Mouse (Mus musculus) small intestine, adult 2 months (tissue): ENCODE data around the gene Tpi1. TPM values are rescaled to one million over a fixed set of nuclear protein-coding genes. Genes with fewer than 3 reads are reported as not detected.

ENCODE experiments used
- H3K27ac ChIP-seq: fragments of 200-500 bp; 2 replicates; pipeline ENCODE4 v1.5.1; 2012; ENCODE audit warnings: low read depth, low read length, control low read depth, inconsistent platforms; ENCODE audit not compliant: insufficient read depth
- H3K27me3 ChIP-seq: fragments of 200-500 bp; 2 replicates; pipeline ENCODE4 v1.6.1; 2012; ENCODE audit warnings: mild to moderate bottlenecking, moderate library complexity, low read length, inconsistent platforms; ENCODE audit not compliant: control insufficient read depth, insufficient read depth
- H3K36me3 ChIP-seq: fragments of 200-500 bp; 2 replicates; pipeline ENCODE4 v1.6.1; 2012; ENCODE audit warnings: mild to moderate bottlenecking, low read length, control low read depth, inconsistent platforms; ENCODE audit not compliant: control insufficient read depth, insufficient read depth
- H3K4me1 ChIP-seq: fragments of 200-500 bp; 2 replicates; pipeline ENCODE4 v1.6.1; 2012; ENCODE audit warnings: low read length, inconsistent platforms, mixed read lengths; ENCODE audit not compliant: control insufficient read depth, insufficient read depth, insufficient read length
- H3K4me3 ChIP-seq: fragments of 200-500 bp; 2 replicates; pipeline ENCODE4 v1.5.1; 2012; ENCODE audit warnings: low read depth, mild to moderate bottlenecking, control low read depth, inconsistent platforms, low read length, moderate library complexity
- CTCF ChIP-seq: fragments of 200-500 bp; IDR thresholded peaks from 2 replicates; pipeline ENCODE4 v1.5.1; 2012; ENCODE audit warnings: low read depth, mild to moderate bottlenecking, control low read depth, inconsistent platforms, low read length, moderate library complexity, mixed read lengths; ENCODE audit not compliant: insufficient replicate concordance, insufficient read length; ENCODE audit errors: extremely low read depth
- POLR2A ChIP-seq: fragments of 200-500 bp; IDR thresholded peaks from 2 replicates; pipeline ENCODE4 v1.6.1; 2012; ENCODE audit warnings: low read depth, mild to moderate bottlenecking, control low read depth, inconsistent platforms, low read length, moderate library complexity
- WGBS: fragments of 180-500 bp; shearing (Covaris S2); methylation state at CpG from one replicate; pipeline ENCODE4 v1.1.7; 2018; 5-methylcytosine and 5-hydroxymethylcytosine counted together
- polyA plus RNA-seq: library from polyadenylated mRNA; depleted of rRNA; stranded (reverse); fragments of >200 nt; gene quantifications from 2 replicates; pipeline ENCODE4 v1.2.3, GENCODE M21; 2012

The Tpi1 gene
- polyA plus RNA-seq, 1 experiment = 801 TPM

DNA sequence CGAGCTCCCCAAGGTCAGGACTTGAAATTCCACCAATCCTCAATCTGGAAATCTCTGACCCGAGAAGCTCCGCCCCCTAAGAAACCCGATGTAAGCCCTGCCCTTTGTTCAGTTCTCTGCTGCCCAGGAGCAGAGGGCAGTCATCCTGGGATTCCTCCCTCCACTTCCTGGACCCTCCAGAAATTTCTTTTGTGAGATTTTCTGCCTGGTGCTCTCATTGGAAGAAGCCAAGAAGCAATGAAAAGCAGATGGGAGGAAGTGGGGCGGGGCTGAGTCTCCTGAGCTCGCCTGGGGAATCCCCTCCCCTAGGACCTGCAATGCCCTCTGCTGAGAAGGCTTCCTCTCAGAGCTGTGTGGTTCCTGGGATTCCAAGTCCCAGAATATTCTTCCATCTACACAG lies 31.7 kb downstream of the Tpi1 start:
- no peaks in the 10 kb centered on the region for H3K36me3 ChIP-seq
- no peaks in the 10 kb centered on the region; the same call in 1 of the 2 replicates for H3K27me3 ChIP-seq
- no peak overlapping the region for H3K27ac ChIP-seq
- TF ChIP-seq POLR2A = no peak
- TF ChIP-seq CTCF = no peak
- H3K4me3 ChIP-seq = peak overlapping the region; percentile 55
- peaks cover 6% of the 10 kb centered on the region; the same call in 1 of the 2 replicates for H3K4me1 ChIP-seq
- 13% methylated on average over 6 of the region's 6 CpGs for WGBS

DNA sequence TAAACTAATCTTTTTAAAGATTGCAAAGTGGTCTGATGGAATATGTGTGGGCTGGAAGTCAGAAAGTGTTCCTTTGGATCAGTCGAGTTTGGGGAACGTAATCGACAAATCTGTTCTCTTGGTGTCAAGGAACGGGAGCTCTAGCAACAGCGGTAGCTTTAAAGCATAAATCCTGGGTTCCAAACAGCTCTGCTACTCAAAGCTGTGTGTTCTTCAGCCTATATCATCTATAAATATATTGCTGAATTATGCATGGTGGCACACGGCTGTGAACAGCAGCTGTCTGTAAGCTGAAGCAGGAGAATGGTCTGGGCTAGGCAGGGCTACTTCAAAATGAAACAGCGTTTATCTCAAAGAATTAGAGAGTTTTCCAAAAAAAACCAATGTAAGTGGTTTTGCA lies 33.2 kb downstream of the Tpi1 start:
- 84% methylated on average over 7 of the region's 7 CpGs for WGBS
- no peaks in the 10 kb centered on the region; the same call in 1 of the 2 replicates for H3K27me3 ChIP-seq
- H3K4me1 ChIP-seq = peaks cover 6% of the 10 kb centered on the region; the same call in 1 of the 2 replicates
- H3K27ac ChIP-seq = no peak overlapping the region
- no peak overlapping the region for H3K4me3 ChIP-seq
- no peak for TF ChIP-seq POLR2A
- no peak for TF ChIP-seq CTCF
- H3K36me3 ChIP-seq = no peaks in the 10 kb centered on the region

DNA sequence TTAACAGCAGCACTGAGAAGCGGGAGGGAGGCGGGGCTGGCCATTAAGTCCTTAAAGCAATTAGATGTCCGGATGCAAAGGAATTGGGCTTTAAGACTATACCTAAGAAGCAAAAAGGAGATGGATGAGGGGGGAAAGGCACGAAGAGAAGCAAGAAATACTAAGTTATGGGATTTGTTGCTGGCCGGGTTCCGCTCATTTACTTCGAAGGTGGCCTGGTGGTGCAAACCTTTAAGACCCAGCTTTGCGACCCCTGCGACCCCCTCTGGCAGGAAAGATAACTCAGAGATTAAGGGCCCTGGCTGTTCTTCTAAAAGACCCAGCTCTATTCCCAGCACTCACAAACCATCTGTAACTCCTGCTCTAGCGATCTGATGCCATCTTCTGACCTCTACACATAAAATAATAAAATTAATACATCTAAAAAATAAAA lies 34.1 kb downstream of the Tpi1 start:
- WGBS = 16% methylated on average over 10 of the region's 10 CpGs

DNA sequence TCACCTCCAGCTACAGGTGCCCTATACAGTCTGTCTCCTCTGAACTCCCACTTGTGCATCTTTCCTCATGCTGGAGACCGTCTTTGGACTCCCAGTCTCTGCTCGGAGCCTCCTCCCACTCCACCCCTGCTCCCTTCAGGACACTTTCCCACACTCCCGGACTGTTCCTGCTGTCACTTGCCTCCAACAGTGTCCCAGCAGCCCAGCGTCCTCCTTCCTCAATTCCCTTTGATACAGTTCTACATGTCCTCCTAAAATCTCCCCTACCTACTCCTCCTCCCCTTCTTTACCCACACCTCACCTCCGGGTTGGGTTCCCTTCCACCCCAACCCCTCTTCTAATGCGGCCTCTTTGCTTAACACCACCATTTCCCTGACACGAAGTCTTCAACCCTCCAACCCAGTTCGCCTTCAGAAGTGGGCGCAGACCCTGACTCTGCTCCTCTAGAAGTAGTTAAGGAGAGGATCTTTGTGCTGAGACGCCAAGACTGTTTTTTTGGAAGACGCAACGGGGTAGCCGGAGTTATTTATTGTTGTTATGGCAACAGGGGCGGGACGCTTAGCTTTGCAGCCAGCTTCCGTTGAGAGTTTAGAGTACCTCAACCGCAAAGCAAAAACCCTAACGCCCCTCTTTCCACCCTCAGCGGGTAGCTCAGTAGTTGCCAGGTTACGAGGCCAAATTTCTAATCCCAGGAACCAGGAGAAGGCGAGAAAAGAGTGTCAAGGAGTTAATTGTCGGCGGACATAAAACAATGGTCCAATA lies 34.7 kb downstream of the Tpi1 start, which contains the start of gene Lrrc23:
Gene Lrrc23 (minus strand): TSS at position 506 of the 762 bp plus-strand sequence.
- Histone ChIP-seq H3K27me3 (no peaks in the 10 kb centered on the region; the same call in 1 of the 2 replicates), H3K36me3 (no peaks in the 10 kb centered on the region), H3K4me3 (peak within 1 kb of the TSS; percentile 55), H3K4me1 (peaks cover 6% of the 10 kb centered on the region; the same call in 1 of the 2 replicates), H3K27ac (no peak within 1 kb of the TSS)
- 2% methylated on average over 23 of the region's 23 CpGs for WGBS
- TF ChIP-seq CTCF = no peak
- no peak for TF ChIP-seq POLR2A

More for the DNA sequence above, 34.1 kb downstream of the Tpi1 start:
- Histone ChIP-seq H3K36me3 (no peaks in the 10 kb centered on the region), H3K27me3 (no peaks in the 10 kb centered on the region; the same call in 1 of the 2 replicates), H3K4me1 (peaks cover 6% of the 10 kb centered on the region; the same call in 1 of the 2 replicates), H3K4me3 (peak overlapping the region; percentile 55), H3K27ac (no peak overlapping the region)
- TF ChIP-seq POLR2A = no peak
- TF ChIP-seq CTCF = no peak

DNA sequence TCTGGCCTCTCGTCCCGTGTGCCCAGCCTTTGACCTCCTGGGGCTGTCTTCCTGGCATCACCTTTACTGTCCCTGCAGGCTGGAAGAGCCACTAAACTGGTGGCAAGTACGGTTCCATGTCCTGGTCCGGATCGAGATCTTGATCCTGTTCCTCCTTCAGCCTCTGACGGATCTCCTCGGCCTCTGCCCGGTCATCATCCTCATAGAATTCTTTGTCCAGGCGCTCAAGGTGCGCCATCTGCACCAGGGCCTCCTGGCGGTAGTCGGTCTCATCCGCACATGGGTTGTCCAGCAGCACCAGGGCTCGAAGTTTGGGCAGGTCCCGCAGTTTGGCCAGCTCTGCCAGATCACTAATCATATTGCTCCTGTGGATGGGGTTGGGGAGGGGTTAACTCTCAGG lies 43.6 kb downstream of the Tpi1 start:
- H3K4me3 ChIP-seq = no peak overlapping the region
- H3K27me3 ChIP-seq = peaks cover 13% of the 10 kb centered on the region
- no peaks in the 10 kb centered on the region for H3K36me3 ChIP-seq
- H3K27ac ChIP-seq = no peak overlapping the region
- H3K4me1 ChIP-seq = 0 out of 2 replicates have a peak, but pooled peaks cover 3% of the 10 kb centered on the region
- WGBS = 92% methylated on average over 15 of the region's 15 CpGs
- no peak for TF ChIP-seq POLR2A
- no peak for TF ChIP-seq CTCF

DNA sequence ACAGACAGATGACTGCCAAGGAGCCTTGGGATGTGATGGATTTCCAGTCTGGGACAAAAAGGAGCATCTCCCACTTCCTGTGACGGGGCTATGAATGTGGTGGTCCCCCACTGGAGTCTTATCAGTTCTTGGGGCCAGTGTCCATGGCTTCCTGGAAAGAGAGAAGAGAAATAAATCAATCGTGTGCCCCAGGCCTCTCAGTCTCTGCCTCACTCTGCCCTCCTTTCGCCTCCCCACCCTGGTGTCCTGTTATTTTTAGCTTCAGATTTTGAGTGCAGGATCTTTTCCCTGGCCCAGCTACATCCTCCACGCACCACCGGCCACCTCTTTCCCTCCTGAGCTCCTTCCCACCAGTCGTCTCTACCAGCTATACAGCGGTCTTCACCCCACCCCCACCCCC lies 44.1 kb downstream of the Tpi1 start:
- WGBS = 83% methylated on average over 7 of the region's 7 CpGs
- TF ChIP-seq CTCF (no peak), POLR2A (no peak)
- Histone ChIP-seq H3K4me3 (no peak overlapping the region), H3K4me1 (0 out of 2 replicates have a peak, but pooled peaks cover 3% of the 10 kb centered on the region), H3K27ac (no peak overlapping the region), H3K36me3 (no peaks in the 10 kb centered on the region), H3K27me3 (peaks cover 13% of the 10 kb centered on the region)

DNA sequence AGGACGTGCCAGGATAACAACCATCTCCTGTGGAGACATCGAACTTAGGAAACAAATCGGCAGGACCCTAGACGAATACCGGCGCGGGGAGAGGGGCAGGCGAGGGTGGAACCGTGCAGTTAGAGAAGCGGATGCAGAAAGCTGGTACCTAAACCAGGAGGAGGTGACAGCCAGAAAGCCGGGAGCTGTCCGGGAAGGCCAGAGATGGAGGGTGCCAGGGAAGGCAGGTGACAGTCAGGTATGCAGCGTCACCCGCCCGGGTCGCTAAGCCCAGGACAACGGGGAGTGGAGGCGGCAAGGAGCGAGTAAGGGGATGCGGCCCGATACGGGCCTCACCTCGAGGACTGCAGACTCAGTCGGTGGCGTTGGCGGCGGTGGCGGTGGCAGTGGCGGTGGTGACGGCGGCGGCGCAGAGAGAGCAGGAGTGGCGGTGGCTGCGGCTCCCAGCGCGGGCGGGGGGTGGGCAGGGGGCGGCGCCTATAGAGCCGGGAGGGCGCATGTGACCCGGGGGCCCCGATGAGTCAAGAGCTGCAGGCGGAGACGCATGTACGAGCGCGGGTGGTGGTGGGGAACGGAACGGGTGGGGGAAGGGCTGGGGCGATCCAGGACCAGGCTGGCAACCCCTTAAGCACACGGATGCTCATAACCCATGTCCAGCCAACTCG lies 44.9 kb downstream of the Tpi1 start, which contains the start of gene Eno2:
Gene Eno2 (minus strand): TSS at position 573 of the 665 bp plus-strand sequence.
- H3K4me3 ChIP-seq = peak within 1 kb of the TSS; percentile 68
- 1% methylated on average over 53 of the region's 54 CpGs for WGBS
- H3K27me3 ChIP-seq = peaks cover 13% of the 10 kb centered on the region
- H3K4me1 ChIP-seq = 0 out of 2 replicates have a peak, but pooled peaks cover 3% of the 10 kb centered on the region
- no peak for TF ChIP-seq CTCF
- no peak for TF ChIP-seq POLR2A
- no peaks in the 10 kb centered on the region for H3K36me3 ChIP-seq
- H3K27ac ChIP-seq = no peak within 1 kb of the TSS
